Mouse (Mus musculus) embryonic fibroblast, embryonic 13.5 days (primary cell): ENCODE results near the gene Vmn1r30. TPM values are rescaled to one million over a fixed set of nuclear protein-coding genes. Genes with fewer than 3 reads are reported as not detected.

Experiments used
- H3K27ac ChIP-seq: 2 replicates; pipeline ENCODE4 v1.5.1; 2012; ENCODE audit warnings: low read length, control low read depth, inconsistent platforms; ENCODE audit not compliant: insufficient read depth
- H3K4me1 ChIP-seq: 2 replicates; pipeline ENCODE4 v1.6.1; 2011; ENCODE audit warnings: low read length; ENCODE audit not compliant: control insufficient read depth, insufficient read depth
- H3K4me3 ChIP-seq: 2 replicates; pipeline ENCODE4 v1.5.1; 2011; ENCODE audit warnings: mild to moderate bottlenecking, control low read depth, low read length; ENCODE audit not compliant: insufficient read depth
- CTCF ChIP-seq: IDR thresholded peaks from 2 replicates; pipeline ENCODE4 v1.5.1; 2011; ENCODE audit warnings: mild to moderate bottlenecking, control low read depth, low read length, moderate library complexity, borderline replicate concordance; ENCODE audit not compliant: insufficient read depth
- POLR2A ChIP-seq: IDR thresholded peaks from 2 replicates; pipeline ENCODE4 v1.6.1; 2011; ENCODE audit warnings: low read depth, mild to moderate bottlenecking, control low read depth, low read length, moderate library complexity
- polyA plus RNA-seq: library from polyadenylated mRNA; stranded (reverse); fragments of >200 nt; gene quantifications from 2 replicates; pipeline ENCODE4 v1.2.4, GENCODE M21; 2011; ENCODE audit warnings: low read depth; ENCODE audit not compliant: missing spikeins, insufficient read length

Vmn1r30 gene
- polyA plus RNA-seq: not detected in 2 replicates

GRCm38 (mm10) chr6:58443285-58443684, at the start of gene Vmn1r30:
Vmn1r30 (minus strand) TSS chr6:58443385.
- H3K4me1 ChIP-seq: no peaks in the 10 kb centered on the region
- no peak within 1 kb of the TSS for H3K27ac ChIP-seq
- H3K4me3 ChIP-seq: no peak within 1 kb of the TSS
- TF ChIP-seq POLR2A (no peak), CTCF (no peak)

DNA sequence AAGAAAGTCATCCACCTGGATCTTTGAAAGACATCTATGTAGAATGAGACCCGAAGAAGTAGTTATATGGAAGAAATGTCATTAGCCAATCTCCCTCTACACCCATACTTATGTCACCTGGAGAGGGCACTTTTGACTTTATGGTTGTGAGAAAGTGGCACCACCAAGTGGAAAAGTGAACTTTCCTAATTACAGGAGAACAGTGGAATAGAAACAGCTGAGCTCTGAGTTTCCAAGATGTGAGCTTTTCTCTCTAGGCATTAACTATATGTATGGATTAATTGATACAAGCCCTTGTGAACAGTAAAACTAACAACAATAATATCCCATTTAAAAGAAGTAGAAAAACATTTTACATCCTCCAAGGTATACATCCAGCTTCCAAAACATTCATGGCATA, 32.0 kb upstream of the Vmn1r30 start, which contains the start of gene Vmn1r31:
TSS of gene Vmn1r31 (minus strand) at position 101 of the 400 bp plus-strand sequence.
- no peaks in the 10 kb centered on the region for H3K4me1 ChIP-seq
- TF ChIP-seq CTCF (no peak), POLR2A (no peak)

More for the DNA sequence above, 32.0 kb upstream of the Vmn1r30 start, which contains the start of gene Vmn1r31:
- Histone ChIP-seq H3K27ac (no peak within 1 kb of the TSS), H3K4me3 (no peak within 1 kb of the TSS)

Other genes with a start within 250 kb of the Vmn1r30 start
- gene Vmn1r27, start 224.6 kb downstream of the Vmn1r30 start, polyA plus RNA-seq: not detected in 2 replicates
- not detected in 2 replicates for gene Vmn1r28, start 181.3 kb downstream of the Vmn1r30 start, polyA plus RNA-seq
- not detected in 2 replicates for gene Vmn1r29, start 141.8 kb downstream of the Vmn1r30 start, polyA plus RNA-seq
- gene Vmn1r31, start 31.9 kb upstream of the Vmn1r30 start, polyA plus RNA-seq: not detected in 2 replicates
- gene Abcg2, start 141.1 kb upstream of the Vmn1r30 start, polyA plus RNA-seq: 60.0 and 87.5 TPM in 2 replicates